Mouse (Mus musculus) T-cell, adult 2 months (primary cell): ENCODE data around the gene Coa7.

Source experiments
- DNase-seq: peaks from one replicate; pipeline ENCODE4 v3.0.0; 2022; ENCODE audit warnings: low spot score

The Coa7 gene

DNA sequence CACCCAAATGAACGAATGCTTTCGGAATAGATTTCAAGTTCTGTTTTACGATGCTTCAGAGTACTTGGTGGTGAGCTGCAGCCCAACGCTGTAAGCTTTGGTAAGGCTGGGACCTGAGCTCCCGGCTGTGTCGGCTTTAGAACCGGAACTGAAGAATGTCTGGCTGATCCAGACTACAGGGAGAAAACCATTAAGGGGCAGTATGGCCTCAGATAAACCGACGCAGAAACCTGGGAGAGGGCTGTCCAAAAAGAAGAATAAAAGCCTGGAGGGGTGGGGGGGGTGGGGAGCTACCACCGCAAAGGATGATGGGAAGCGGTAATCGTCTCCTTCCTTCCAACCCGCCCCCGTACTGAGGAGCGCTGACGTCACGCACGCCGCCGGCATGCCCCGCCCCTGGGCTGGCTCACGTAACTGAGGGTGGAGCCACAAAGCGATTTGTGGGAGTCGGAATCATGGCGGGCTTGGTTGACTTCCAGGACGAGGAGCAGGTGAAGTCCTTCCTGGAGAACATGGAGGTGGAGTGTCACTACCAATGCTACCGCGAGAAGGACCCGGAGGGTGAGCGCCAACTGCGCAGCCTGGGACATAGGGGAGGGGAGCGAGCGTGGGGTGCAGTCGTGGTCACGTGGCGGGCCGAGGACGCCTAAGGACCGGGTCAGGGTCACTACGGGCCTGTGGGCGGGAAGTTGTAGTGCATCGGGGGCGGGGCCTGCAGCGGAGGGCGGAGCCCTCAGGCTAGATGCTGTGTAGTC, at the start of gene Coa7:
TSS of gene Coa7 (plus strand) at position 411 of the 755 bp plus-strand sequence.
- DNase-seq: peak; percentile 96

- no peak for DNase-seq
These were observed 27.7 kb upstream of the Coa7 start for GRCm38 (mm10) chr4:108300266-108300665.

- peak; percentile 85 for DNase-seq
These were observed 27.1 kb upstream of the Coa7 start, which contains the start of gene Zyg11b for GRCm38 (mm10) chr4:108300670-108301373. Zyg11b (minus strand) TSS chr4:108301096.

DNA sequence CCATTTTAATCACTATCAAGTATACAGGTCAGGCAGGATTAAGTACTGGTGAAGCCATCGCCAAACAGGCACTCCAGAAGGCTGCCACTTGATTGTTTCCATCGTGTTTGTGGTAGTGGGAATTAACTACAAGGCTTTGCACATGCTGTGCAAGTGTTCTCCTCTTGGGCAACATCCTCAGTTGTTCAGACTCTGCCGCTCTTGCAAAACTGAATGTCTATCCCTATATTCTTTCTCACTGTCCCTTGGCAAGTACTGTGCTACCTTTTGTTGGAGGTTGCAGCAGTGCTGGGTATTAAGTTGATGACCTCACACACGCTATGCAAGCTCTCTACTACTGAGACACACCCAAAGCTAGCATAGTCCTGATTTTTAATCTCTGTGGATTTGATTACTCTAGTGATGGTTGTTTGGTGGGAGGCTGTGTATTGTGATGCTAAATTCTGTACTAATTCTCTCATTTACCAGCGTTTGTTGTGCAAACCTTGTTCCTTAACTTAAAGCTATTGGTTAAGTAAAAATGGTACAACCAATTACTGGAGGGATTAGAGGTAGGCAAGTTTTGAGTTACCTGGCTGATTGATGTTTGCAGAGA, 25.5 kb upstream of the Coa7 start:
- DNase-seq: no peak

- peak; percentile 84 for DNase-seq
These were observed 17.2 kb upstream of the Coa7 start for GRCm38 (mm10) chr4:108310706-108311105.

- peak; percentile 79 for DNase-seq
These were observed 13.9 kb upstream of the Coa7 start for GRCm38 (mm10) chr4:108314041-108314440.

- DNase-seq: peak; percentile 42
These were observed 10.0 kb upstream of the Coa7 start for GRCm38 (mm10) chr4:108317656-108318605.

DNA sequence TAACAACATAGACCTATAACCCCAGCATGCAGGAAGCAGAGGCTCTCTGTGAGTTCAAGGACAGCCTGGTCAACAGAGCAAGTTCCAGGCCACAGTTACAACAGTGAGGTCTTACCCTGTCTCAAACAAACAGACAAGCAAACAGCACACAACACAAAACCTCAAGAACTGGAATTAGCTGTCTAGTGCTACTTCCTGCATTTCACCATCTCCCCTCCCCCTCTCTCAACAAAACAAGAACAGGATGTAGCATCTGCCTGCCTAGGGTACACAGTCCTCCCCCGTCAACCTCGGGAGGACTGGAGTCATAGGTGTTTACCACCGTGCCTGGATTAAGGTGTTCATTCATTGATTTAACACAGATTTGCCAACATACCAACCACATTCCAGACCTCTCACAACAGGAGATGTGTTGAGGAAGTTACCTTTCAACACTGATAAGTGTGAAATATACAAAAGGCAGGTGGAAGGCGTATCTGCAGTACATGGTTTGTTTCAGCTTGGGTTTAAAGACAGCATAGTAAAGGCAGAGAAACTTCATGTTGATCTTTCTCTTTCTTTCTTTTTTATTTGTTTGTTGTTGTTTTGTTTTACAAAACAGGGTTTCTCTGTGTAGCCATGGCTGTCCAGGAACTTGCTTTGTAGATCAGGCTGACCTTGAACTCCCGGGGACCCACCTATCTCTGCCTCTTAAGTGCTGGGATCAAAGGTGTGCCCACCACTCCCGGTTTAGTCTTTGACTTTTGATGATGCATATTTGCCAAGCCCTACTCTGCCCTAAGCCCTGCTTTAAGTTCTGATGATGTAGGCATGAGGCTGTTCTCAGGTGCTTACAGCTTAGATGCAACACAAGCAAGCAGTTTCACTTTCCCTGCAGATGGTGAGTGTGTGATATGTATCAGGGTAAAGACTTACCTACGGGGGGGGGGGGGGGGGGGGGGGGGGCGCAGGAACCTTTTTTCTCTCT, 9.0 kb upstream of the Coa7 start:
- peak; percentile 93 for DNase-seq

DNA sequence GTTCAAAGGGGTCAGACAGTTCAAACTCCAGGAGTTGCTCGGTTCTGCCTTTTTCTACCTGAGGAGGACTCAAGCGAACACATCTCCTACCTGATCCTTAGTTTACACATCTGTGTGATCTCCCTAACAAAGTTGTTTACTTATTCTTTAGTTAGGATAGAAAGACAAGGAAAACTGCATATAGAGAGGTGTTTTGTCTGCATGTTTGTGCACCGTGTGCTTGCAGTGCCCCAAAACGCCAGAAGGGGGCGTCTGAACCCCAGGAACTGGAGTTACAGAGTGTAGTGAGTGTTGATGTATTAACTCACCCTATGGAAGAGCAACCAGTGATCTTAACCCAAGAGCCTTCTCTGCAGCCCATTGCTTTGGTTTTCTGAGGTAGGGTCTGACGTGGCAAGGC, 8.2 kb upstream of the Coa7 start:
- peak; percentile 57 for DNase-seq

DNA sequence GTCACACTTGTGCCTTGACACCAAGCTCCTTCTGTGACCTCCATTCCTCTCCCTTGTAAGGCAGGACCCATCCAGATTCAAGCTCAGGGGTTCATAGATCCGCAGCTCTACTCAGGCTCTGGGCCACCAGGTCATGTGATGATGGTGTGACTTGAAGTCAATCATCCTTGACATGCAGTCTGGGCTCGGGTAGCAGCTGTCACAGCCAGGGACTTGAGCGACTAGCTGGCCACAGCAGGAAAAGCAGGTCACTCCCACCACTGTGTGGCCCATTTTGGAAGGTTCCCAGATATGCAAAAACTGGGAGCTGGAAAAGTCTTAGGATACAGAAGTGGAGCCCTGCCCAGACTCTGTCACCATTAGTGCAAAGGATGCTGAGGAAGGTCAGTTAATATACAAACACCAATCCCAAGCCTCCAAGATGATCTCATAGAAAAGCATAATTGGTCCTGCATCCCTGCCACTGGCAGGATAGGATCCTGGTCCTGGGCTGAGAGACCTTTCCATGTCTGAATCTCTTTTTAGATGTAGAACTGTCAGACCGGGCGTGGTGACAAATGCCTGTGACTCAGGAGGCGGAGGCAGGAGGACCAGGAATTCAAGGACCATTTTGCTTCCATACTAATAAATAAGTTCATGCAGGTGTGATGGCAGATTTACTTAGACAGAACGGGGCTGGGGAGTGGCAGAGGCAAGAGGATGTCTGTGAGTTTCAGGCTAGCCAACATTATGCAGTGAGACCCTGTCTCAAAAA, 7.1 kb upstream of the Coa7 start:
- no peak for DNase-seq

DNA sequence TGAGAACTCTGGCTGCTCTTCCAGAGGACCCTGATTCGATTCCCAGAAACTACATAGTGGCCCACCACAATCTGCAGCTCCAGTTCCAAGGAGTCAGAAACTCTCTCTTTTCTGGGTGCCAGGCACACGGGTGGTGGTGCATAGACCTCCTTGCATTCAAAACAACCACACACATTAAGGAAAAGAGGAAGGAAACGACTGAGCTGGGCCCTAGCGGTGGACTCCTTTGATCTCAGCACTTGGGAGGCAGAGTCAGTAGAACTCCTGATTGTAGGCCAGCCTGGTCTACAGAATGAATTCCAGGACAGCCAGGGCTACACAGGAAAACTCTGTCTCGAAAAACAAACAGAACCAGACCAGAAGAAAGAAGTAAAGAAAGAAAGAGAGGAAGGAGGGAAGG, 4.4 kb upstream of the Coa7 start:
- DNase-seq: no peak

- peak; percentile 45 for DNase-seq
These were observed 815 bp upstream of the Coa7 start for GRCm38 (mm10) chr4:108327071-108327579.

DNA sequence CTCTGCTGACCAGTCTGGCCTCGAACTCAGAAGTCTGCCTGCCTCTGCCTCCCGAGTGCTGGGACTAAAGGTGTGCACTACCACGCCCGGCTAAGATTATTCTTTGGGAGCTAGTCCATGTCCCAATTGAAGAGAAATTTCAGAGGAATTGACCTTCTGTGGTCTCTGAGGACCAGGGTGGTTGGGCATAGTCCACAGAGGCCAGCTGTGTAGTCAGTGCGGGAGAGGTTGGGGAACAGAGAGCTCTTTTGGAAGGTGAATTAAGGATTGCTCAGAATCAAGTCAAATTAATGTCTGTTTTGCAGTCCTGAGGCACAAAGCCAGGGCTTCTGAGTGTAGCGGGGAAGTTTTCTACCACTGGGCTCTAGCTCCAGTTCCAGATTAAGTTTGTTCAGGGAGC, 1.9 kb downstream of the Coa7 start:
- DNase-seq: no peak

GRCm38 (mm10) chr4:108332041-108332440, 4.1 kb downstream of the Coa7 start:
- DNase-seq: no peak

- no peak for DNase-seq
These were observed 7.5 kb downstream of the Coa7 start for GRCm38 (mm10) chr4:108335413-108335812.

DNA sequence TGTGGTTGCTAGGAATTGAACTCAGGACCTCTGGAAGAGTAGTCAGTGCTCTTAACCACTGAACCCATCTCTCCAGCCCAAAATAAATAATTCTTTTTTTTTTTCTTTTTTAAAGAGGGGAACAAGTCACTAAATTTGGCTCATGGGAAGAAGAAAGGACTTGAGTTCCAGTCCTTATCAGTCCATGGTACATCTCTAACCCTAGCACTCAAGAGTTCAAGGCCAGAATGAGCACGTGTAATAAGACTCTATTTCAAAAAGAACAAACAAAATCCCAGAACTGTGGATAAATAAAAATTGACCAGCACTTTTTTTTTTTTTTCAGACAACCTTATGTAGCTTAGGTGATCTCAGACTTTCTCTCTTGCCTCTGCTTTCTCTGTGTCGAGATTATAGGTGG, 8.8 kb downstream of the Coa7 start:
- no peak for DNase-seq

- no peak for DNase-seq
These were observed 9.9 kb downstream of the Coa7 start for GRCm38 (mm10) chr4:108337817-108338216.

DNA sequence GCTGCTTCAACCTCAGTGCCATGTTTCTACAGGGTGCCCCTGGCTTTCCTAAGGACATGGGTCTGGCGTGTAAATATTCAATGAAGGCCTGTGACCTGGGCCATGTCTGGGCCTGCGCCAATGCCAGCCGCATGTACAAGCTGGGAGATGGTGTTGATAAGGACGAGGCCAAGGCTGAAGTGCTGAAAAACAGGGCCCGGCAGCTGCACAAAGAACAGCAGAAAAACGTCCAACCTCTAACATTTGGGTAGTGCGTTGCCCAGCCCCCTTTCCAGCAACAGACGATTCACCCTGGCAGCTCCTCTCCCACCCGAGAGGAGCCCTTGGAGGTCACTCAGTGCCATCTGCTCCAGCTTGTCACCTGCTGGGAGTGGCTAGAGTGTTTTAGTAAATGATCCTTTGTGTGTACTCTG, 10.4 kb downstream of the Coa7 start:
- DNase-seq: no peak

DNA sequence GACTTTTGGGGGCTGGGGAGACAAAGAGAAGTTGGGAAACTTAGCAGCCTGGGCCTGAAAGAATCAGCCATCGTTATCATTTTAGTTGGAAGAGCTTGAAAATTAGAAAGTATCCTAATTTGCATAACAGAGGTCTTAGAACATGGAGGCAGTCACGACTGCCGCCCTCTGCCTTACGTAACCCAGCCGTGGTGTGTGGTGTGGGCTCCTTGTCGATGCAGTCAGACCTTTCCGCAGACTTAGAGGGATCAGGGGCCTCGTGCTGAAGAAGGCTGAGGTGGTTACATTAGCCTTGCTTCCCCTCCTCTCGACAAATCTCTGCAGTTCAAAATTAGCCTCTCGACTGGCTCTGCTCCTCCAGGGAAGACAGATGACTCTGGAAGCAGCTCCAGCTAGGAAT, 10.9 kb downstream of the Coa7 start:
- DNase-seq: no peak

DNA sequence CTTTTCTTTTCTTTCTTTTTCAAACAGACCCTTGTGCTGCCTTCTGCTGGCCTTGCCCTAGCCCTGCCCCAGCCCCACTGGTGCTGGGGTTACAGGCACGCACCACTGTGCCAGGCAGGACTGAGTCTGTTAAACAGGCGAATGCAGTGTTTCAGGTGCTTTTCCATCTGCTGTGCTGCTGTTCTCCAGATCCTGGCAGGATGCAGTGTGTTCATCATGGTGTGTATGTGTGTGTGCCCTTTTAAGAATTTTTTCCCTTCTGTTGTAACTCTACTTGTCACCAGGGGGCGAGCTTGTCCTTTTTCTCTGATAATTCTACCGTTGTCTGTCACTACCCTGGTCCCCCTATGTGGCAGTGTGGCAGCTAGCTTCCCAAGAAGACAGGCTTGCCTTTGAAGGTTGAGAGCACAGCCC, 11.3 kb downstream of the Coa7 start:
- peak; percentile 47 for DNase-seq
